Mouse (Mus musculus) right cerebral cortex, postnatal 25 days (tissue): ENCODE data around the gene Gm45783.
"Not testable (repeated sequence)": the region's sequence is repeated elsewhere in the genome, so short reads cannot be mapped to it uniquely, and the experiment has no call there.

Source experiments
- DNase-seq: peaks from one replicate; pipeline ENCODE4 v3.0.0; 2022

The Gm45783 gene

DNA sequence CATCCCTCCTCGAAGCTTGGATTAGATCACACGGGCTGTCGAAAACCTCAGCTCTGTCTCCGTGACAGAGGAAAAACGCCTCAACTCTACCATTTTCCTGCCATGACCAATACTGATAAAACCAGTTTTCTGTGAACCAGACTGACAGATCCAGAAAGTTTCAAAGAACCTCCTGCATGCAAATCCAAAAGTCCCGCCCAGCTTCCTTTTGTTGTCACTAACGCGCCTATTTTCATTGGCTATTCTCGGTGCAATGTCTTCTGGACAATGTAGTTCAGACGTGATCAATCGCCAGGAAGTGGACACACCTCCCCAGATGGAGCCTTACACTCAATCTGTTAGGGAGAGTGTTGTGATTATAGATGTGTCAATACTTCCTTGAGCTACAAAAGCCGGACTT, at the start of gene Gm45783:
Gene Gm45783 (minus strand): TSS at position 143 of the 400 bp plus-strand sequence.
- not testable (repeated sequence) for DNase-seq

DNA sequence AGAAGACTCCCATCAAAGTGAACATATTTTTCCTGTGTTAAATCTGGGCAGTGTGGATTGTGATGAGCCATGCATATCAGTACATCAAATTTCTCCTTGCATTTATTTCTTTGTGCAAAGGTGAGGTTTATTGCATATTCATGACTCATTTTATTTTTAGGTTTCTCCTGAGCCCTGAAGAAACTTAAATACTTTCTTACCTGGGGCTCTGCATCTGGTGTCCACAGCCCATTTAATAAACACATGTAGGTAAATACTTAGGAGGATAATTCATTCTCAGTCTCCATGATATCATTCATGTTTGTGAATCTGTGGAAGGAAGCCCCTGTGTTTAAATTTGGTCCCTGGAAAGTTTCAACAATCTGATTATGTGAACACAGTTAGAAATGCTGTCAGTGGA, 25.2 kb upstream of the Gm45783 start, which contains the start of gene Vmn2r31:
Gene Vmn2r31 (minus strand): TSS at position 101 of the 400 bp plus-strand sequence.
- DNase-seq = not testable (repeated sequence)

DNA sequence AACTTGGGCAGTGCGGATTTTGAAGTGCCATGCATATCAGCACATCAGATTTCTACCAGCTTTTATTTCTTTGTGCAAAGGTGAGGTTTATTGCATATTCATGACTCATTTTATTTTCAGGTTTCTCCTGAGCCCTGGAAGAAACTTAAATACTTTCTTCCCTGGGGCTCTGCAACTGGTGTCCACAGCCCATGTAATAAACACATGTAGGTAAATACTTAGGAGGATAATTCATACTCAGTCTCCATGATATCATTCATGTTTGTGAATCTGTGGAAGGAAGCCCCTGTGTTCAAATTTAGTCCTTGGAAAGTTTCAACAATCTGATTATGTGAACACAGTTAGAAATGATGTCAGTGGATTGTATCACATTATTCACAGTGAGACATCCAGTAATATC, 36.9 kb downstream of the Gm45783 start, which contains the start of gene Vmn2r30:
Gene Vmn2r30 (minus strand): TSS at position 101 of the 400 bp plus-strand sequence.
- not testable (repeated sequence) for DNase-seq

DNA sequence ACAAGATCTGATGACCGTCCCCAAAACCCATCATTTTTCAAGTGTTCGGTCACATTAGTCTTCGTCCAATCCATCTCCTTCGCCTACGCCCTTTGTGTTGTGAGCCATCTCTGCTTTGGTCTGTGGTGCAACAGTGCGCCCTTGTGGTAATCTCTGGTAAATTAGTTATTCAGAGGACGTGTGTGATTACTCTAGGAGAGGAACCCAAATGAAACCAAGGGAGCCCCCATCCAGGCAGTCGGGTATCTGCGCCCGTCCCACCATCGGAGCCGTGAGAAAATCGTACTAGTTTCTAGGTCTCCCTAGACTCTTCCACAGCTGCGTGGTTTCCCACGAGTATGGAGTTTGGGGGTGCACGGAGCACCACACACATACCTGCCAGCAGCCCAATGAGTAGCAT, 78.8 kb downstream of the Gm45783 start:
- DNase-seq = peak; percentile 32
